8 mouse cellular contexts compared by ENCODE assay signal in the genomic region with DNA sequence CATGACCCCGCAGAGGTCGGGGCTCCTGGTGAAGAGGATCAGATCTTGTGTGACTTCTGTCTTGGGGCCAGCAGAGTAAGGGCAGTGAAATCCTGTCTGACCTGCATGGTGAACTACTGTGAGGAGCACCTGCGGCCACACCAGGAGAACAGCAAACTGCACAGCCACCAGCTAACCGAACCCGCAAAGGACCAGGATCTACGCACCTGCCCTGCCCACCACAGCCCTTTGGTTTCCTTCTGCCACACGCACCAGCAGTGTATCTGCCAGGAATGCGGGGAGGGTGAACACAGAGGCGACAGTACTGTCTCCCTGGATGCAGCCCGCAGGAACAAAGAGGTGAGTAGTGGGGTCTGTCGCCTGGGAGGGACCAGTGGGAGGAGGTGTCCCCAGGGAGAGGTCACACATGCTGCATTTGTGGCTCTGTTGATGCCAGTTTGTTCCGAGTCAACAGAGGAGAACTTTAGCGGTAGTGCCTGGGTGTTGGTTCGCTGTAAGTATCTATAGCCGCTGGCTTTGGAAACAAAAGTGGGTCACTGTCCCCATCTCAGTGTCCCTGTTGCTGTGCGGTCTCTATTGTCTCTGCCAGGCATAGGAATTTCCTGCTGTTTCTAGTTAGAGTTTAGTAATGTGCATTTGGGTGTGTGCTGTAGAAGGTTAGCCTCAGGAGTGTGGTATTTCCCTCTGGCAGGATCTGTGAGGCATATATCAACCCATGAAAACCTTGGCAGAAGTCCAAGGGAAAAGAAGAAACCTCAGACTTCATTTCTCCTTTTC. TPM values are rescaled to one million over a fixed set of nuclear protein-coding genes. Genes with fewer than 3 reads are reported as not detected.
DNase-seq lines count a peak whose midpoint lies in the region; ATAC-seq lines count a peak whose summit lies in the region.

No protein-coding gene starts in this region.

- H3K27ac ChIP-seq in brown adipose tissue, adult 24 weeks (replicated peaks; ENCODE audit: low read depth, low read length) = peak overlapping the region; percentile 67
- peak overlapping the region; percentile 87 for H3K27ac ChIP-seq in intestine, embryonic 16.5 days (ENCODE audit: low read length)
- H3K27ac ChIP-seq in lung, embryonic 16.5 days (ENCODE audit: low read length) = peak overlapping the region; percentile 85

- H3K9me3 ChIP-seq in intestine, embryonic 16.5 days (ENCODE audit: control insufficient read depth, low read length) = no peaks in the 10 kb centered on the region
- H3K9me3 ChIP-seq in lung, embryonic 16.5 days (ENCODE audit: control insufficient read depth, low read length) = no peaks in the 10 kb centered on the region

- peaks cover 22% of the 10 kb centered on the region; the same call in 1 of the 2 replicates for H3K4me1 ChIP-seq in brown adipose tissue, adult 24 weeks (ENCODE audit: control insufficient read depth, insufficient read depth, insufficient read length, low read length)
- H3K4me1 ChIP-seq in intestine, embryonic 16.5 days (ENCODE audit: control insufficient read depth, insufficient read depth, low read length) = peaks cover 31% of the 10 kb centered on the region
- H3K4me1 ChIP-seq in lung, embryonic 16.5 days (replicated peaks; ENCODE audit: control insufficient read depth, insufficient read depth, low read length) = peaks cover 12% of the 10 kb centered on the region

- peak overlapping the region; percentile 85 for H3K4me3 ChIP-seq in brown adipose tissue, adult 24 weeks (ENCODE audit: insufficient read depth, low read depth, low read length)
- H3K4me3 ChIP-seq in intestine, embryonic 16.5 days (ENCODE audit: low read length) = peak overlapping the region; percentile 55
- H3K4me3 ChIP-seq in lung, embryonic 16.5 days (ENCODE audit: low read length) = peak overlapping the region; percentile 55

- H3K27me3 ChIP-seq in intestine, embryonic 16.5 days (replicated peaks; ENCODE audit: control insufficient read depth, insufficient read depth, low read length) = no peaks in the 10 kb centered on the region
- H3K27me3 ChIP-seq in lung, embryonic 16.5 days (ENCODE audit: control insufficient read depth, insufficient read depth, low read depth, low read length) = no peaks in the 10 kb centered on the region

- WGBS in intestine, embryonic 16.5 days = 6% methylated on average over 16 of the region's 16 CpGs
- WGBS in lung, embryonic 16.5 days = 6% methylated on average over 16 of the region's 16 CpGs

- peak overlapping the region; percentile 80 for H3K9ac ChIP-seq in intestine, embryonic 16.5 days (ENCODE audit: low read depth, low read length)
- peak overlapping the region; percentile 68 for H3K9ac ChIP-seq in lung, embryonic 16.5 days (ENCODE audit: low read length)

- H3K4me2 ChIP-seq in intestine, embryonic 16.5 days (ENCODE audit: low read depth, low read length) = peak overlapping the region; percentile 87
- peak overlapping the region; percentile 63 for H3K4me2 ChIP-seq in lung, embryonic 16.5 days (ENCODE audit: low read depth, low read length)

- no peaks in the 10 kb centered on the region for H3K36me3 ChIP-seq in intestine, embryonic 16.5 days (ENCODE audit: control insufficient read depth, insufficient read depth, low read length)
- no peaks in the 10 kb centered on the region for H3K36me3 ChIP-seq in lung, embryonic 16.5 days (ENCODE audit: control insufficient read depth, insufficient read depth, low read length)

- DNase-seq in right cerebral cortex, postnatal 14 days = peak; percentile 9
- no peak for DNase-seq in right cerebral cortex, postnatal 36 days (ENCODE audit: low spot score in 2 of 2)
- DNase-seq in retina, embryonic 14.5 days (ENCODE audit: low spot score) = peak; percentile 68
- no peak for DNase-seq in c-Kit-positive CD71-positive TER-119-positive erythroid progenitor cells, embryonic 14.5 days (ENCODE audit: low spot score)

- ATAC-seq in granulocyte monocyte progenitor cell, adult 5-6 weeks (replicated peaks; ENCODE audit: poor library complexity, severe bottlenecking) = peak; percentile 28
- ATAC-seq in intestine, embryonic 16.5 days = peak; percentile 55
- peak; percentile 64 for ATAC-seq in lung, embryonic 16.5 days (ENCODE audit: low read depth)

RNA-seq across cellular contexts. Expression of a gene that starts 0.8 kb away (rescaled TPM):
- 12.2 and 19.9 TPM in 2 replicates for polyA plus RNA-seq in brown adipose tissue, adult 24 weeks (2012; ENCODE audit: insufficient read depth, insufficient read length, missing spikeins)
- 12.2 and 29.7 TPM in 2 replicates for total RNA-seq in granulocyte monocyte progenitor cell, adult 5-6 weeks (2014; fragmentation: Nextera tagmentation)
- 19.3 and 22.9 TPM in 2 replicates for total RNA-seq in granulocyte monocyte progenitor cell, adult 5-6 weeks (2017)
- 13.3 and 13.5 TPM in 2 replicates for polyA plus RNA-seq in intestine, embryonic 16.5 days (2015; fragmentation: Nextera tagmentation; extraction: Ambion mirVana)
- polyA plus RNA-seq in lung, embryonic 16.5 days (2015; fragmentation: Nextera tagmentation; extraction: Ambion mirVana) = 23.2 and 25.0 TPM in 2 replicates

RNA-seq across cellular contexts. Expression of a gene that starts 26.0 kb away (rescaled TPM):
- 0.55 TPM in 1 of 2 replicates, not detected in the other for polyA plus RNA-seq in brown adipose tissue, adult 24 weeks (2012; ENCODE audit: insufficient read depth, insufficient read length, missing spikeins)
- total RNA-seq in granulocyte monocyte progenitor cell, adult 5-6 weeks (2014; fragmentation: Nextera tagmentation) = 2.5 and 4.9 TPM in 2 replicates
- 4.7 and 6.7 TPM in 2 replicates for total RNA-seq in granulocyte monocyte progenitor cell, adult 5-6 weeks (2017)
- 0.24 and 0.43 TPM in 2 replicates for polyA plus RNA-seq in intestine, embryonic 16.5 days (2015; fragmentation: Nextera tagmentation; extraction: Ambion mirVana)
- polyA plus RNA-seq in lung, embryonic 16.5 days (2015; fragmentation: Nextera tagmentation; extraction: Ambion mirVana) = 0.40 and 0.92 TPM in 2 replicates

RNA-seq across cellular contexts. Expression of a gene that starts 31.6 kb away (rescaled TPM):
- 1.1 TPM in 1 of 2 replicates, not detected in the other for polyA plus RNA-seq in brown adipose tissue, adult 24 weeks (2012; ENCODE audit: insufficient read depth, insufficient read length, missing spikeins)
- total RNA-seq in granulocyte monocyte progenitor cell, adult 5-6 weeks (2014; fragmentation: Nextera tagmentation) = 3.2 and 7.5 TPM in 2 replicates
- total RNA-seq in granulocyte monocyte progenitor cell, adult 5-6 weeks (2017) = 2.4 and 2.8 TPM in 2 replicates
- 7.9 and 10.5 TPM in 2 replicates for polyA plus RNA-seq in intestine, embryonic 16.5 days (2015; fragmentation: Nextera tagmentation; extraction: Ambion mirVana)
- 14.8 and 14.9 TPM in 2 replicates for polyA plus RNA-seq in lung, embryonic 16.5 days (2015; fragmentation: Nextera tagmentation; extraction: Ambion mirVana)

RNA-seq across cellular contexts. Expression of a gene that starts 58.4 kb away (rescaled TPM):
- 16.4 and 28.5 TPM in 2 replicates for polyA plus RNA-seq in brown adipose tissue, adult 24 weeks (2012; ENCODE audit: insufficient read depth, insufficient read length, missing spikeins)
- total RNA-seq in granulocyte monocyte progenitor cell, adult 5-6 weeks (2014; fragmentation: Nextera tagmentation) = 23.8 and 24.3 TPM in 2 replicates
- total RNA-seq in granulocyte monocyte progenitor cell, adult 5-6 weeks (2017) = 37.7 and 48.3 TPM in 2 replicates
- polyA plus RNA-seq in intestine, embryonic 16.5 days (2015; fragmentation: Nextera tagmentation; extraction: Ambion mirVana) = 89.8 and 90.2 TPM in 2 replicates
- polyA plus RNA-seq in lung, embryonic 16.5 days (2015; fragmentation: Nextera tagmentation; extraction: Ambion mirVana) = 79.5 TPM in 2 replicates

Comparison
In these comparisons a context has a peak if more than half of its experiments do, and no peak if none do; other contexts are left out.
1. DNase-seq: peak in right cerebral cortex, postnatal 14 days (single experiment) and retina, embryonic 14.5 days (single experiment); none in right cerebral cortex, postnatal 36 days (0 of 2) and c-Kit-positive CD71-positive TER-119-positive erythroid progenitor cells, embryonic 14.5 days (single experiment).
2. Peak in every context shown above with its lines, with median percentiles within 50 percentile points of each other: H3K27ac ChIP-seq, H3K4me3 ChIP-seq and ATAC-seq.